Mouse (Mus musculus): ENCODE results near the gene Banp. TPM values are rescaled to one million over a fixed set of nuclear protein-coding genes. Genes with fewer than 3 reads are reported as not detected.

The Banp gene
- polyA plus RNA-seq, 1 experiment from 2014 or later, result 65.3 TPM

DNA sequence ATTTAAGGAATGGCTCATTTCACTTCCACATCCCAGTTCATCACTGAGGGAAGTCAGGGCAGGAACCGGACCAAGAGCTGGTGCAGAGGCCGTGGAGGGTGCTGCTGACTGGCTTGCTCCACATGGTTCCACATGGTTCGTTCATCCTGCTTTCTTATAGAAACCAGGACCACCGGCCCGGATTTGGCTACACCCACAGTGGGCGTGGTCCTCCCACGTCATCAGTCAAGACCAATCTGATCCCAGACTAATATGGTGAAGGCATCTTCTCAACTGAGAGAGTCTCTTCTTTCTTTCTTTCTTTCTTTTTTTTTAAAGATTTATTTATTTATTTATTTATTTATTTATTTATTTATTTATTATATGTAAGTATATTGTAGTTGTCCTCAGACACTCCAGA lies 18.0 kb upstream of the Banp start:
- H3K27me3 ChIP-seq, result no peaks in the 10 kb centered on the region
- H3K4me3 ChIP-seq, result no peak overlapping the region
- no peak overlapping the region for H3K9ac ChIP-seq (replicated peaks)
- 81% methylated on average over 7 of the region's 7 CpGs for WGBS
- H3K4me2 ChIP-seq (replicated peaks), result no peak overlapping the region
- no peaks in the 10 kb centered on the region for H3K9me3 ChIP-seq
- H3K27ac ChIP-seq (replicated peaks), result no peak overlapping the region
- no peak for ATAC-seq (replicated peaks)
- peaks cover 24% of the 10 kb centered on the region for H3K4me1 ChIP-seq
- H3K36me3 ChIP-seq, result no peaks in the 10 kb centered on the region

DNA sequence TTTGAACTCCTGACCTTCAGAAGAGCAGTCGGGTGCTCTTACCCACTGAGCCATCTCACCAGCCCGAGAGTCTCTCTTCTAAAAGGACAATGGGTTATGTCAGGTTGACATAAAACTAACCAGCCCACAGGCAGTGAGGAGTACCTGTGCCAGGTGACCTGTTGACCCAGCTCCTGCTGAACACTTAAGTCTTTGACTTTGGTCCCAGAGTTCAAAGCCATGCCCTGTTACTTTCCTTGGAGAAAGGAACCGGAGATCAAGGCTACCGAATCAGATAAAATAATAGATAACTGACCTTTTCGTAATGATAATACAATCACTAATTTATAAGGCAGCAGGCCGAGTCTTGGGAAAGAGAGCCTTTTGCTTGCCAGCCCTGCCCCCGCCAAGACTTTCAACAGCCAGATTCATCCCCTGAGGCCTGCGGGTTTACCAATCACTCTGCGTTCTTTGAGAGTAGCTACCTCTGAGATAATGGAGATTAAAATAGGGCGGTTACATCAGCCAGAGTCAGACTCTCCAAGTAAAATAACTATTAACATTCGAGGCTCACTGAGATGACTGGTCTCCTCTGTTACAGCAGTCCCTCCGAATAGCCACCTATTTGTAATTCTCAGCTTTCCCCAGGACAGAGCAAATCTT lies 17.4 kb upstream of the Banp start:
- Histone ChIP-seq H3K36me3 (no peaks in the 10 kb centered on the region), H3K9ac (replicated peaks) (no peak overlapping the region), H3K27me3 (no peaks in the 10 kb centered on the region), H3K4me3 (no peak overlapping the region), H3K4me2 (replicated peaks) (no peak overlapping the region), H3K27ac (replicated peaks) (no peak overlapping the region), H3K9me3 (no peaks in the 10 kb centered on the region), H3K4me1 (peaks cover 24% of the 10 kb centered on the region)
- WGBS, result 63% methylated on average over 12 of the region's 12 CpGs
- ATAC-seq (replicated peaks), result no peak

DNA sequence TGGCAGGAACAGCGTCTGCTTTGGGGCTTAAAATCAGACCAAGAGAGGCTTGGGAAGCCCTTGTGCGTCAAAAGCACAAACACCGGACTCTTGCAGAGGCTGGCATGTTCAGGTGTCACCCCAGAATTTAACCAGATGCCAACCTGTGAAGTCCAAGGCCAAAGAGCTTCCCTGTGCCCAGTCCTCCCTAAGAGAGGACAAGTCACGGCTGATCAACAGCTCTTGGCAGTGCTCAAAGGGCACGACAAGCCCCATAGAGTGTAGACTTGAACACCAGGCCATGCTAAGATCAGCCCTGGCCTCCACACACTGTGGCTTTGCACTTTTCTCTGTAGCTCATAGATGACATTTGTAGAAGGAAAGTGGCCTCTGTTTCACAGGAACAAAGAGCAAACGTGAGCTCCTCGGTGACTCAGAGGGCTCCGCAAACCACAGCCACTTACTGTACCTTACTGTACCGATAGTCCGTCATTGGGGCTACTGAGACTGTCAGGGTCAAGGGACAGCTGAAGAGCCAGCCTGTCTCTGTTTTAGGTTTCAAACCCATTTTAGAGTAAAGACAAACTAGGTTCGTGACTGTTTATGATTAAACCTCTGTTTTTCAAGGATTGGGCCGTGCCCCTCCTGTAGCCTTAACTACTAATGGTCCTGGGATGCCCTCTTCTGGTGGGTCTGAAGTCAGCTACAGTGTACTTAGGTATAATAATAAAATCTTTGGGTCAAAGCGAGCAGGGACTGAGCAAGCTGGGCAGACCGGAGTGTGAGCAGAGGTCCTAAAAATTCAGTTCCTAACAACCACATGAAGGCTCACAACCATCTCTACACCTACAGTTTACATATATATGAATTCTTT lies 16.7 kb upstream of the Banp start:
- Histone ChIP-seq H3K4me1 (peaks cover 24% of the 10 kb centered on the region), H3K36me3 (no peaks in the 10 kb centered on the region), H3K4me3 (no peak overlapping the region), H3K27me3 (no peaks in the 10 kb centered on the region), H3K9ac (replicated peaks) (no peak overlapping the region), H3K9me3 (no peaks in the 10 kb centered on the region), H3K4me2 (replicated peaks) (no peak overlapping the region), H3K27ac (replicated peaks) (no peak overlapping the region)
- 86% methylated on average over 14 of the region's 14 CpGs for WGBS
- no peak for ATAC-seq (replicated peaks)

DNA sequence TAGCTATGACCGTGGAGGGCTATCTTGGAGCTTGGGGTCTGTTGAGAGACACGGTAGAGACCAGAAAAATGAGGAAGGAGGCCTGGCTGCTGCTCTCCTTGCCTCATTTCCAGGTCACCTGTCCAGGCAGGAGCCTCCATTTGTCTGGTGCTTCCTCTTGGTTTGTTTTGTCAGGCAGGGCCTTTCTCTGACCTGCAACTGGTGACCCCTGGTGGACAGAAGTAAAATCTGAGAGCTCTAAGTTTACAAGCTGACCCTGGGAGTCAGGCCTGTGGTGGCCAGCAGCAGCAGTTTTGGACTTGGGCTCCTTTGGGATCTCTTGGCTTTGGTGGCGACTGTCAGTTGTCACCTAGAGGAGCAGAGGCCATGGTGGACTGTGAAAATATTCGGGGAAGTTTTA lies 15.0 kb upstream of the Banp start:
- Histone ChIP-seq H3K9ac (replicated peaks) (no peak overlapping the region), H3K36me3 (no peaks in the 10 kb centered on the region), H3K4me3 (no peak overlapping the region), H3K27ac (replicated peaks) (peak overlapping the region; percentile 86), H3K4me1 (peaks cover 24% of the 10 kb centered on the region), H3K27me3 (no peaks in the 10 kb centered on the region), H3K9me3 (no peaks in the 10 kb centered on the region), H3K4me2 (replicated peaks) (no peak overlapping the region)
- WGBS, result 39% methylated on average over 4 of the region's 4 CpGs
- no peak for ATAC-seq (replicated peaks)

DNA sequence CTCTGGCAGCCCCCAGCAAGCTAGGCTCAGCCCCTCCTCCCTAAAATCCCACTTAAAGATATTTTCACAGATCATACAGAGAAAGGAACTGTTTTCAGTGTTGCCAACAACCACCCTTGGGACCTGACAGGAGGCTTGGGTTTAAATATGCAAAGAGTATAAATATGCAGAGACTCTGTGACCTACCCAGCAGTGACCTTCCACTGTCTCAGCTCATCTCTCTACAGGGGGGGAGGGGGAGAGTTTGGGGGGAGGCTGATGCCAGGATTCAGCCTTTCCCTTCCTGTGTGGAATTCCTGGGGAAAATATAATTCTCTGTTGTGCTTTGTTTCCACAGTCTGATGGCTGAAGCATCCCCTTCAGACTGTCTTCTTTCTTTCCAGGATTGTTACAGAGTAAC lies 14.6 kb upstream of the Banp start:
- H3K9ac ChIP-seq (replicated peaks), result no peak overlapping the region
- H3K4me2 ChIP-seq (replicated peaks), result no peak overlapping the region
- no peak for ATAC-seq (replicated peaks)

DNA sequence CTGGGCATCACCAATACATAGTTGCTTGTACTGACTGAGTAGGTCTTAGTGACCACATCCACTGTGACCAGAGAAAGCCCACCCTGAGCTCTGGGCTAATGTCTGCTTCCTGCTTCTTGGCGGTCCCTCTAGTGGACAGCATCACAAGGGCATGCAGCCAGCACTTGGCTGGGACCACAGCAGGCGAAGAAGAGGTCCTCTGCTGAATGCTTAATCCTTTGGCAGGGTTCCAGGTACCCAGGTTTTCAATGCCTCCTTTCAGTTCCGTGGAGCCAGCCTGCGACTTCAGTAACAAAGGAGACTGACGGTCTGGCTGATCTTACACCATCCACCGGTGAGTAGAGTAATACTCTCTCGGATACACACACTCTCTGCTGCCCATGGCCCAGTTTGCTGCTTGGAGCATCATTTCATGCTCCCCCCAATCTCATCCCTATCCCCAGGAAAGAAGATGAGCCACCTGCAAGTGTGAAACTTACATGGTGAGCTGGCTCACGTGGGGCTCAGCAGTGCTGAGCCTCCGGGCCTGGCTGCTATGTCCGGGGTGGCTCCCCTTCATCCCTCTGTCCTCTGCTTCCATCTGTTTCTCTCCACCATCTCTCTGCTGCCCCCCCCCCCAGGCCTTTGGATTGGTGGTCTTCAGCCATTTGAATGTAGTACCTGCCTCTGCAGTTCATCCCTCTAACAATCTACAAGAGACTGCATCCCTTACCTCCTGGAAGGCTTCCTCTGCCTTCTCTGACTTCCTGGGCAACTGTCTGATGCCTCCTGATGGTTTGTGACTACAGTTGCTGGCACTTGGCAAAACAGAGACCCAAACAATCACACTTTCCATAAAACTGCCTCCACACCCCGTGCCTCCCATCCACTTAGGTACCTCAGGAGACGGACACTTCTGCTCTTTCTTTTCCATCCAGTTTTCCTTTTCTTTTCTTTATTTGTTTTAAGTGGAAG lies 13.9 kb upstream of the Banp start:
- peaks cover 24% of the 10 kb centered on the region for H3K4me1 ChIP-seq
- H3K4me3 ChIP-seq, result no peak overlapping the region
- H3K27me3 ChIP-seq, result no peaks in the 10 kb centered on the region
- no peak overlapping the region; the same call in 1 of the 2 replicates for H3K9ac ChIP-seq (replicated peaks)
- H3K4me2 ChIP-seq (replicated peaks), result peak overlapping the region; percentile 23; the same call in 1 of the 2 replicates
- H3K27ac ChIP-seq (replicated peaks), result peak overlapping the region; percentile 86
- H3K9me3 ChIP-seq, result no peaks in the 10 kb centered on the region
- ATAC-seq (replicated peaks), result peak; percentile 85
- WGBS, result 21% methylated on average over 12 of the region's 12 CpGs
- no peaks in the 10 kb centered on the region for H3K36me3 ChIP-seq

More for the DNA sequence above, 14.6 kb upstream of the Banp start:
- Histone ChIP-seq H3K36me3 (no peaks in the 10 kb centered on the region), H3K27ac (replicated peaks) (peak overlapping the region; percentile 86), H3K9me3 (no peaks in the 10 kb centered on the region), H3K27me3 (no peaks in the 10 kb centered on the region), H3K4me3 (no peak overlapping the region), H3K4me1 (peaks cover 24% of the 10 kb centered on the region)

DNA sequence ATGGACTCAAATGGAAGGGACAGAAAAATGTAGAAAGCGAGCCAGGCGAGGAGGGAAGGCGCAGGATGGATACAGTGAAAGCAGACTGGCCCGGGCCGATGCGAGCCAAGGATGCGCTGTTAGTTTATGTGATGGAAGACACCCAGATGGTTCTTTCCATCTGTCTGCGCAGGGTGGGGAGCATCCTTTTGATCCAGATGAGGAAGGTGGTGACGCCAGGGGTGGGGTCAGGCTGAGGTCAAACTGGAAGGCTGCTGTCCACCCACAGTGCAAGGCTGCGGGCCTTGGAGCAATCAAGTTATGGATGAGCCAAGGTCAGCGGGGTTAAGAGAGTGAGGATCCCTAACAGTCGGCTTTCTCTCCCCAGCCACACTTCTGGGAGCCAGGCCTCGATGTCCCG lies 13.2 kb upstream of the Banp start:
- H3K27ac ChIP-seq (replicated peaks), result peak overlapping the region; percentile 86
- H3K27me3 ChIP-seq, result no peaks in the 10 kb centered on the region
- WGBS, result 75% methylated on average over 14 of the region's 14 CpGs
- H3K36me3 ChIP-seq, result no peaks in the 10 kb centered on the region
- no peak for ATAC-seq (replicated peaks)
- no peak overlapping the region for H3K4me2 ChIP-seq (replicated peaks)
- no peak overlapping the region for H3K4me3 ChIP-seq
- peaks cover 24% of the 10 kb centered on the region for H3K4me1 ChIP-seq
- H3K9ac ChIP-seq (replicated peaks), result no peak overlapping the region
- H3K9me3 ChIP-seq, result no peaks in the 10 kb centered on the region

DNA sequence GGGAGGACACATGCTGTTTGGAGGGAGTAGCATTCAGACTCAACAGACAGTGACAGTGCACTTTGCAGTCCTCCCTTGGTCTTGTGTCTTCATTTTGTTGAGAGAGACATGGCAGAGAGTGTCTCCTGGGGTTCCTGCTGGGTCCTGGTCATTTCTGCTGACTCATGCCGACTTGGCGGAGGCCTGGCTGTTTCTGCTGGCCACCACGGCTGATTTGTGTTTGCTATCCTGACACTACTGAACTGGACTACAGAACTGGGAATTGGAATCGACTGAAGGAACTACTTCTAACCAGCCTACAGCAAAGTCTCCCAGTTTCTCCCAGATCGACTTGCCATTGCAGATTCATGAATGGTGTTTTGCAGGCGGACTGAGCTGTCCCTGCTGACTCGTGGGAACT lies 10.8 kb upstream of the Banp start:
- H3K9ac ChIP-seq (replicated peaks), result no peak overlapping the region
- 87% methylated on average over 7 of the region's 7 CpGs for WGBS
- H3K27me3 ChIP-seq, result no peaks in the 10 kb centered on the region
- no peak overlapping the region for H3K4me3 ChIP-seq
- H3K36me3 ChIP-seq, result no peaks in the 10 kb centered on the region
- no peaks in the 10 kb centered on the region for H3K9me3 ChIP-seq
- H3K4me1 ChIP-seq, result peaks cover 24% of the 10 kb centered on the region
- H3K27ac ChIP-seq (replicated peaks), result no peak overlapping the region
- ATAC-seq (replicated peaks), result no peak
- H3K4me2 ChIP-seq (replicated peaks), result no peak overlapping the region

DNA sequence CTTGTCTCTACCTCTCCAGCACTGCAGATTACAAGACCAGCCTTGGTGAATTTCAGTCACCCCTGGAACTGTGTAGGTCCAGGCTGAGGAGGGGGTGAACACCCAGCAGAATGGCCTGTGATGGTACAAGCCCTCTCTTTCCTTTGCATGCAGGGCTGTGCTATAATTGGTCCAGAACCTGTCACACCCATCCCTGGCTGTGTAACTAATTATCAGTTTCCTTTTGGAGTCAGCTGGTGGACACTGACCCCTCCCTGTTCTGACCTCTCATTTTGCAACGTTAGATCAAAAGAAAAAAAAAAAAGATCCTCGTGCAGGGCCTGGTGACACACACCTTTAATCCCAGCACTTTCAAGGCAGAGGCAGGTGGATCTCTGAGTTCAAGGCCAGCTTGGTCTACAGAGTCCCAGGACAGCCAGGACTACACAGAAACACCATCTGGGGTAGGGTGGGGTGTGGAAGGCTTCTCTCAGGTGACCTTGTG lies 6.5 kb upstream of the Banp start:
- no peak overlapping the region for H3K9ac ChIP-seq (replicated peaks)
- no peak for ATAC-seq (replicated peaks)

DNA sequence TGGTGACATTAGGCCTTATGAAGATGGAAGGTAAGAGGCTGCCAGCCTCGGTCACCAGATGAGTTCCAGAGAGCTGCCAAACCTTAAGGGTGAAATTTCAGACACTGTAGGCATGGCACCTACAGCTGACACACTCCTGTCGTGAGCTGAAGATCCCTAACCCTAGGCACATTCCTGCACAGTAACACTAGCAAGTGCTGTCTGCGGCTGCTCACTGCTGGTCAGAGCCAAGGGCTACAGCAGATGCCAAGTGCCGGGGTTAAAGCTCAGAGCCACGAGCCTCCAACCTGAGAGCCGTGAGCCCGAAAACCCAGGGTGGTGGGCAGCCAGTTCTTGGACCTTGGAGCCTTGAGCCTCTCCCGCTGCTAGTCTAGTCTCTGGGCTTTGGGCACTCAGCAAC lies 5.8 kb upstream of the Banp start:
- WGBS, result 87% methylated on average over 8 of the region's 8 CpGs
- no peak overlapping the region for H3K9ac ChIP-seq (replicated peaks)
- ATAC-seq (replicated peaks), result no peak
- H3K36me3 ChIP-seq, result no peaks in the 10 kb centered on the region
- H3K27ac ChIP-seq (replicated peaks), result no peak overlapping the region
- H3K4me2 ChIP-seq (replicated peaks), result no peak overlapping the region
- H3K4me3 ChIP-seq, result no peak overlapping the region
- H3K4me1 ChIP-seq, result peaks cover 20% of the 10 kb centered on the region
- no peaks in the 10 kb centered on the region for H3K9me3 ChIP-seq
- H3K27me3 ChIP-seq, result no peaks in the 10 kb centered on the region

More for the DNA sequence above, 6.5 kb upstream of the Banp start:
- no peak overlapping the region for H3K4me2 ChIP-seq (replicated peaks)
- H3K4me1 ChIP-seq, result peaks cover 14% of the 10 kb centered on the region
- H3K9me3 ChIP-seq, result no peaks in the 10 kb centered on the region
- no peak overlapping the region for H3K27ac ChIP-seq (replicated peaks)
- H3K36me3 ChIP-seq, result no peaks in the 10 kb centered on the region
- no peaks in the 10 kb centered on the region for H3K27me3 ChIP-seq
- no peak overlapping the region for H3K4me3 ChIP-seq
- 34% methylated on average over 2 of the region's 2 CpGs for WGBS

DNA sequence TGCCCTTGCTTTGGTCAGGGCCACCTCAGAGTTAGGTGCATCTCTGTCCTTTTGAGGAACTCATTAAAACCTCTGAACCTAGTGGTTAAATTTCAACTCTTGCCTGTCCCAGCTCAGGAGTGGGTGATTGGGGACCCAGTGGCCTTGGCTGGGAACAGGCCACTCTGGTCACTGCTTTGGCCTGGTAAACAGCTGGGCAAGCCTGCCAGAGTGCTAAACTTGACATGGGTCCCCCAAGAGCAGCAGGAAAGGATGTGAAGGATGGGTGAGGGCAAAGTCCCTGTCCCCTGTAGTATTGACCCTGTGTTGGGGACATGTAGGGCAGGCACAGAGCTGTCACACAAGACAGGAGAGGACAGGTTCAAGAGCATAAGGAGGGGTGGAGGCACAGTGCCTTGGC lies 4.7 kb upstream of the Banp start, which contains the start of gene Car5a:
Gene Car5a, minus strand, starts transcription at position 74 of the 400 bp plus-strand sequence.
- no peaks in the 10 kb centered on the region for H3K9me3 ChIP-seq
- no peak for ATAC-seq (replicated peaks)
- no peaks in the 10 kb centered on the region for H3K36me3 ChIP-seq
- H3K9ac ChIP-seq (replicated peaks), result no peak within 1 kb of the TSS
- H3K4me2 ChIP-seq (replicated peaks), result no peak within 1 kb of the TSS
- H3K4me1 ChIP-seq, result peaks cover 28% of the 10 kb centered on the region
- no peak within 1 kb of the TSS for H3K27ac ChIP-seq (replicated peaks)
- no peaks in the 10 kb centered on the region for H3K27me3 ChIP-seq
- H3K4me3 ChIP-seq, result no peak within 1 kb of the TSS

DNA sequence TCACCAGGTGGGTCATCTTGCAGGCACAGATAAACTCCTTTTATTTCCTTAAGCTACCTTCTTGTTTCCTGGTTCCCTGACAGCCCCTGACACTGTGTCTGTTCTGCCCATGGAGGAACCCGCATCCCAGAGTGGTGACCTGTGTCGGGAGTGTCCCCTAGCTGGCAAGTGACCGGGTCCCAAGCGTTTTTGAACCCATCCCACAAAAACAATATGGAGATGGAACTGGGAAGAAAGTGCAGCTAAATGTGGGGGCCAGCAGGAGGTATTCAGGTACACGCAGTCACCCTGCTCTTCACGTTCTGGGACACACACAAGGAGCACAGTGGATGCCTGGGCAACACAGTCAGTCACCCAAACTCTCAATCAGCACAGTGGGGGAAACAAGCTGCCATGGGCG lies 3.2 kb upstream of the Banp start:
- Histone ChIP-seq H3K27ac (replicated peaks) (no peak overlapping the region), H3K36me3 (no peaks in the 10 kb centered on the region), H3K9me3 (no peaks in the 10 kb centered on the region), H3K4me3 (no peak overlapping the region), H3K27me3 (no peaks in the 10 kb centered on the region), H3K4me2 (replicated peaks) (no peak overlapping the region), H3K4me1 (peaks cover 31% of the 10 kb centered on the region), H3K9ac (replicated peaks) (no peak overlapping the region)
- 88% methylated on average over 7 of the region's 7 CpGs for WGBS
- ATAC-seq (replicated peaks), result no peak
